Mouse (Mus musculus) liver, adult 2 months (tissue): Measurements from ENCODE around the gene Secisbp2.

Source experiments
- CTCF ChIP-seq: fragments of 200-500 bp; IDR thresholded peaks from 2 replicates; pipeline ENCODE4 v1.5.1; 2011; ENCODE audit warnings: low read depth, low read length, control low read depth
- POLR2A ChIP-seq: fragments of 200-500 bp; IDR thresholded peaks from 2 replicates; pipeline ENCODE4 v1.6.1; 2011; ENCODE audit warnings: low read length, control low read depth; ENCODE audit not compliant: insufficient read depth; ENCODE audit errors: extremely low read depth

DNA sequence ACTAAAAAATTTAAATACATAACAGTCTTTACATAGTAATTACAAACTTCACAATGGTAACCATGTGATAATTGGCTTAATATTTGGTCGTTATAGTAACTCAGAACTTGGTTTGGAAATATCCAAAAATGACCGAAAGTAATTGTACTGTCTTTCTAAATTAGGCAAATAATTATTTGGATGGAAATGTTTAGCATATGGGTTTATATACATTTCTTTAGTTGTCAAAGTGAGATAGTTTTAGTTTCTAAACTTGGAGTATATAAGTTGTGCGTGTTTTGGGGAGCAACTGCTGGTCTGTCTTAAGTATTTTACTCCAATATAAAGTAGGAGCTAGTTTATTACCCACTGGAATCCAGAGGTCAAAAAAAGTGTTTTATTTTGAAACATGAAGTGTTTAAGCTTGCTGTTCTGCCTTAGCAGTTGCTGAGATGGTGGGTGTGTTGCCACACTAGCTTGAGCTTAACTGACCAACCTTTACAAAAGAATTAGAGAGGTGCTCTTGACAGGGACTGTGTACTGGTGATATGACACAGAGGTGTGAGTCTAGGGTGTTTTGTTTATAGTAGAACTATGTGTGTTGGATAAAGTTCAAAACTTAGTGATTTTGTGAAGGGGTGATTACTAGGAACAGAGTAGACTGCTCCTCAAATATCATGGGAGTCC lies 5.0 kb upstream of the Secisbp2 start:
- TF ChIP-seq CTCF, result no peak
- no peak for TF ChIP-seq POLR2A
